Comparison of ENCODE assay signal across 8 mouse cellular contexts in the genomic region with DNA sequence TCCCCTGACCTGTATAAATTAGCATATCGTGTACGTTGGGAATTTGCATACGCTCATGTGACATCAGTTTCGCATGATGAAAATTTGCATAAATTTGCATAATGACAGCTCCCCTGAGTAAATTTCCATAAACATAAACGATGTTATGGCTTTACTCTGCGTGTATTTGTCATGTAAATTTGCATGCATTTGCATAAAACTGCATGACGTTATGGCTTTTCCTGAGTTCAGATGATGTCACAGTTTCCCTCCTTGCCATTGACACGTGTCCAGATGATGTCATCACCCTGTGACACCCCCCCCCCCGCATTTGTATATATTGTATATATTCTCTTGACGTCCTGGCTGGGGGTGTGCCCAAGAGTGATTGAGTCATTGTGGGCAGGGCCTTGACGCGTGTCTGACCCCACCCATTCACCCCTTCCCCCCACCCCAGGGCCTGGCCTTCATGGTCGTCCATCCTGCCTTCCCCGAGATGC.
DNase-seq lines count a peak whose midpoint lies in the region; ATAC-seq lines count a peak whose summit lies in the region.

No protein-coding gene starts in this region.

- no peak overlapping the region for H3K27ac ChIP-seq in hindbrain, embryonic 11.5 days (ENCODE audit: low read depth, low read length)
- H3K27ac ChIP-seq in midbrain, embryonic 10.5 days (replicated peaks) = no peak overlapping the region

- no peaks in the 10 kb centered on the region for H3K27me3 ChIP-seq in hindbrain, embryonic 11.5 days (ENCODE audit: control insufficient read depth, insufficient read depth, low read length)
- no peaks in the 10 kb centered on the region for H3K27me3 ChIP-seq in midbrain, embryonic 10.5 days (ENCODE audit: low read depth, poor library complexity, severe bottlenecking)

- H3K4me1 ChIP-seq in hindbrain, embryonic 11.5 days (replicated peaks; ENCODE audit: control insufficient read depth, insufficient read depth, low read length) = no peaks in the 10 kb centered on the region
- H3K4me1 ChIP-seq in midbrain, embryonic 10.5 days = peaks cover 7% of the 10 kb centered on the region

- peak overlapping the region; percentile 52 for H3K4me3 ChIP-seq in hindbrain, embryonic 11.5 days (ENCODE audit: low read depth, low read length)
- H3K4me3 ChIP-seq in midbrain, embryonic 10.5 days = peak overlapping the region; percentile 66

- DNase-seq in embryo, embryonic 10 days (ENCODE audit: low spot score) = peak; percentile 5
- DNase-seq in embryo, embryonic 9.5 days (ENCODE audit: extremely low spot score) = no peak
- DNase-seq in thymus, adult 18-20 months = peak; percentile 17 to 29
- no peak for DNase-seq in thymus, postnatal 25 days
- DNase-seq in hindbrain, embryonic 11.5 days (ENCODE audit: low spot score) = no peak
- no peak for DNase-seq in midbrain, embryonic 10.5 days (ENCODE audit: low spot score)
- DNase-seq in ovary, postnatal 10 days (ENCODE audit: low spot score) = no peak

- 0 out of 2 replicates have a peak, but pooled peaks cover 4% of the 10 kb centered on the region for H3K36me3 ChIP-seq in hindbrain, embryonic 11.5 days (ENCODE audit: control insufficient read depth, insufficient read depth, low read length)
- peaks cover 42% of the 10 kb centered on the region for H3K36me3 ChIP-seq in midbrain, embryonic 10.5 days

- H3K9ac ChIP-seq in hindbrain, embryonic 11.5 days (ENCODE audit: low read depth, low read length) = no peak overlapping the region

- peak; percentile 6; the same call in 1 of the 2 replicates for ATAC-seq in hindbrain, embryonic 11.5 days (ENCODE audit: low FRiP score)
- no peak for ATAC-seq in frontal cortex, adult (ENCODE audit: low TSS enrichment)

- peak overlapping the region; percentile 50 for H3K4me2 ChIP-seq in hindbrain, embryonic 11.5 days (replicated peaks; ENCODE audit: low read depth, low read length)

- no peaks in the 10 kb centered on the region for H3K9me3 ChIP-seq in hindbrain, embryonic 11.5 days (ENCODE audit: control insufficient read depth, low read length)
- peaks cover 36% of the 10 kb centered on the region for H3K9me3 ChIP-seq in midbrain, embryonic 10.5 days (replicated peaks)

- WGBS in hindbrain, embryonic 11.5 days = 76% methylated on average over 14 of the region's 14 CpGs
- WGBS in midbrain, embryonic 10.5 days = 77% methylated on average over 14 of the region's 14 CpGs

Comparison
In these comparisons a context has a peak if more than half of its experiments do, and no peak if none do; other contexts are left out.
1. DNase-seq: peak in embryo, embryonic 10 days (single experiment) and thymus, adult 18-20 months (2 of 2); none in embryo, embryonic 9.5 days (single experiment), thymus, postnatal 25 days (single experiment), hindbrain, embryonic 11.5 days (single experiment), midbrain, embryonic 10.5 days (single experiment) and ovary, postnatal 10 days (single experiment).